Mouse (Mus musculus) C2C12 (cell line): ENCODE results near the gene Ssc4d.

ENCODE experiments used
- CTCF ChIP-seq: IDR thresholded peaks from one replicate; pipeline ENCODE4 v1.5.1; 2011; ENCODE audit not compliant: control insufficient read depth, insufficient read depth, insufficient read length
- USF1 ChIP-seq: IDR thresholded peaks from one replicate; pipeline ENCODE4 v1.6.1; 2011; ENCODE audit warnings: low read depth, mild to moderate bottlenecking, control low read depth, moderate library complexity

DNA sequence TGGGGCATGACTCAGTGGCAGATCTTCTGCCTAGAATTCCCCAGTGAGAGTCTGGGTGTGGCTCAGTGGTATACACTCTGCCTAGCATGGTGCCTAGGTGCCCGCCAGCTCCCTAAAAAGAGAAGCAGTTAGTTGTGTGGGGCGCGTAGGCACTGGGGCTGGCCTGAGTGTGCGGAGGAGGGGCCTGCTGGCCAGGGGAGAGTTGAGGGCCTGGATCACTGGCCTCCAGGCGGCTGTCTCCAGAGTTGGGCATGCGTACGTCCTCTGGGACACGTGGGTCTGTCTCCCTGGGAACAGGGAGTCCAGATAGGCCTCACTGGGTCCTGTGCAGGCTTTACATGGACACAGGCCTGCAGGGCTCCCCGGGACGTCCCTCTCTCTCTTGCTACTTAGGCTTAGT is 40.5 kb upstream of the Ssc4d start:
- TF ChIP-seq CTCF: no peak
- TF ChIP-seq USF1: no peak
